ENCODE assay signal across 8 mouse cellular contexts in genomic region chr14:34673395-34674228, GRCm38 (mm10). TPM values are rescaled to one million over a fixed set of nuclear protein-coding genes. Genes with fewer than 3 reads are reported as not detected.
A peak's percentile ranks its signal among the peaks of the same experiment; 100 is the strongest.
DNase-seq lines count a peak whose midpoint lies in the region; ATAC-seq and TF ChIP-seq lines count a peak whose summit lies in the region.

TSS of gene Wapl (plus strand) at chr14:34673928.

- peak within 1 kb of the TSS; percentile 85 for H3K27ac ChIP-seq in MEL (ENCODE audit: control insufficient read depth, low read depth, low read length)
- H3K27ac ChIP-seq in cerebellum, adult 2 months (ENCODE audit: insufficient read depth, low read length), result peak within 1 kb of the TSS; percentile 78
- H3K27ac ChIP-seq in forebrain, postnatal 0 days (ENCODE audit: low read depth, low read length), result peak within 1 kb of the TSS; percentile 88
- H3K27ac ChIP-seq in lung, embryonic 15.5 days, result peak within 1 kb of the TSS; percentile 95

- H3K4me1 ChIP-seq in MEL (ENCODE audit: control insufficient read depth in 1 of 2, insufficient read depth in 2 of 2, low read length in 2 of 2), result peaks cover 24 to 25% of the 10 kb centered on the region in 2 experiments
- no peaks in the 10 kb centered on the region for H3K4me1 ChIP-seq in cerebellum, adult 2 months (ENCODE audit: control insufficient read depth, insufficient read depth, low read length)
- H3K4me1 ChIP-seq in forebrain, postnatal 0 days (ENCODE audit: insufficient read depth), result peaks cover 7% of the 10 kb centered on the region; the same call in 1 of the 2 replicates
- peaks cover 15% of the 10 kb centered on the region for H3K4me1 ChIP-seq in lung, embryonic 15.5 days

- no peaks in the 10 kb centered on the region for H3K27me3 ChIP-seq in MEL (ENCODE audit: control insufficient read depth in 1 of 2, insufficient read depth in 2 of 2, low read length in 2 of 2)
- no peaks in the 10 kb centered on the region for H3K27me3 ChIP-seq in cerebellum, adult 2 months (ENCODE audit: control insufficient read depth, insufficient read depth, low read length)
- H3K27me3 ChIP-seq in forebrain, postnatal 0 days (ENCODE audit: insufficient read depth, low read length), result no peaks in the 10 kb centered on the region
- no peaks in the 10 kb centered on the region for H3K27me3 ChIP-seq in lung, embryonic 15.5 days

- peak within 1 kb of the TSS; percentile 97 for H3K4me2 ChIP-seq in forebrain, postnatal 0 days (ENCODE audit: low read depth)
- peak within 1 kb of the TSS; percentile 75 for H3K4me2 ChIP-seq in lung, embryonic 15.5 days

- peak within 1 kb of the TSS; percentile 94 for H3K9ac ChIP-seq in MEL (ENCODE audit: control insufficient read depth, low read depth, low read length, poor library complexity, severe bottlenecking)
- peak within 1 kb of the TSS; percentile 87 for H3K9ac ChIP-seq in forebrain, postnatal 0 days
- peak within 1 kb of the TSS; percentile 98 for H3K9ac ChIP-seq in lung, embryonic 15.5 days

- DNase-seq in MEL (ENCODE audit: low read depth, low spot score), result peak; percentile 96
- DNase-seq in cerebellum, adult 2 months, result peak; percentile 97 to 98
- peak; percentile 97 for DNase-seq in forebrain, postnatal 0 days
- DNase-seq in heart, postnatal 4 days, result peak; percentile 96
- DNase-seq in layer of hippocampus, adult 8-10 months (ENCODE audit: low spot score in 2 of 2), result peak; percentile 95 to 97
- peak; percentile 95 for DNase-seq in ovary, adult 18-20 months (ENCODE audit: low spot score)
- peak; percentile 96 for DNase-seq in thymus, postnatal 0 days (ENCODE audit: low spot score)

- TF ChIP-seq POLR2A in MEL (IDR thresholded peaks at IDR 0.05; ENCODE audit: control insufficient read depth in 1 of 2, insufficient read depth in 1 of 2, low read depth in 1 of 2, low read length in 2 of 2, poor library complexity in 1 of 2), result peak; percentile 77 to 79
- peak; percentile 70 for TF ChIP-seq POLR2A in cerebellum, adult 2 months (IDR thresholded peaks at IDR 0.05; ENCODE audit: borderline replicate concordance, insufficient read depth, low read length)

- TF ChIP-seq EP300 in MEL (IDR thresholded peaks at IDR 0.05; ENCODE audit: low read depth in 1 of 2, low read length in 2 of 2), result no peak

- under 1% methylated on average over 82 of the region's 90 CpGs for WGBS in cerebellum, adult 2 months
- WGBS in forebrain, postnatal 0 days, result under 1% methylated on average over 64 of the region's 90 CpGs
- WGBS in lung, embryonic 15.5 days, result under 1% methylated on average over 71 of the region's 90 CpGs

- peak; percentile 100 for ATAC-seq in forebrain, postnatal 0 days
- peak; percentile 99 for ATAC-seq in lung, embryonic 15.5 days (ENCODE audit: borderline replicate concordance, extremely low read depth, low FRiP score, low TSS enrichment)

- peaks cover 36% of the 10 kb centered on the region for H3K79me2 ChIP-seq in MEL (ENCODE audit: control insufficient read depth, insufficient read depth, low read length, poor library complexity)

- H3K36me3 ChIP-seq in MEL (ENCODE audit: control insufficient read depth in 1 of 2, insufficient read depth in 2 of 2, low read length in 2 of 2), result peaks cover 17 to 46% of the 10 kb centered on the region in 2 experiments
- no peaks in the 10 kb centered on the region for H3K36me3 ChIP-seq in forebrain, postnatal 0 days (ENCODE audit: insufficient read depth)
- peaks cover 8% of the 10 kb centered on the region for H3K36me3 ChIP-seq in lung, embryonic 15.5 days

- 0 out of 6 replicates have a peak, but pooled peaks of 1 of the 3 experiments have one; percentile 2 for TF ChIP-seq CTCF in MEL (IDR thresholded peaks at IDR 0.05 in 2 of 3, conservative IDR thresholded peaks at IDR 0.05 in 1 of 3; ENCODE audit: control insufficient read depth in 1 of 3, insufficient read depth in 1 of 3, low read depth in 2 of 3, low read length in 3 of 3, poor library complexity in 1 of 3, severe bottlenecking in 1 of 3)
- TF ChIP-seq CTCF in cerebellum, adult 2 months (IDR thresholded peaks at IDR 0.05; ENCODE audit: borderline replicate concordance, insufficient read depth, low read depth, low read length), result no peak
- no peak for TF ChIP-seq CTCF in forebrain, postnatal 0 days (IDR thresholded peaks at IDR 0.05; ENCODE audit: low read depth)

- H3K9me3 ChIP-seq in MEL (replicated peaks; ENCODE audit: insufficient read depth, low read length), result no peaks in the 10 kb centered on the region
- H3K9me3 ChIP-seq in forebrain, postnatal 0 days (ENCODE audit: low read length), result no peaks in the 10 kb centered on the region
- H3K9me3 ChIP-seq in lung, embryonic 15.5 days, result no peaks in the 10 kb centered on the region

- TF ChIP-seq RAD21 in MEL (IDR thresholded peaks at IDR 0.05; ENCODE audit: low read depth, low read length), result no peak

- peak within 1 kb of the TSS; percentile 91 to 92 for H3K4me3 ChIP-seq in MEL (ENCODE audit: control insufficient read depth in 1 of 2, insufficient read depth in 1 of 2, low read depth in 2 of 2, low read length in 2 of 2)
- peak within 1 kb of the TSS; percentile 81 for H3K4me3 ChIP-seq in cerebellum, adult 2 months (replicated peaks; ENCODE audit: insufficient read depth, low read depth, low read length)
- H3K4me3 ChIP-seq in forebrain, postnatal 0 days (ENCODE audit: low read depth, low read length), result peak within 1 kb of the TSS; percentile 99
- H3K4me3 ChIP-seq in lung, embryonic 15.5 days, result peak within 1 kb of the TSS; percentile 97

TF ChIP-seq in MEL, 35 proteins besides CTCF, POLR2A, EP300 and RAD21 (continues in another document):
- TF ChIP-seq MAX (IDR thresholded peaks at IDR 0.05; ENCODE audit: low read length) (peak; percentile 84), TBP (IDR thresholded peaks at IDR 0.05; ENCODE audit: low read depth, low read length) (peak; percentile 58), ETS1 (IDR thresholded peaks at IDR 0.05; ENCODE audit: low read depth, low read length) (no peak; the same call in 1 of the 2 replicates), UBTF (IDR thresholded peaks at IDR 0.05; ENCODE audit: borderline replicate concordance, insufficient read depth, low read depth, low read length) (no peak), USF1 (IDR thresholded peaks at IDR 0.05; ENCODE audit: low read depth, low read length) (peak; percentile 63; the same call in 1 of the 2 replicates), MYC (IDR thresholded peaks at IDR 0.05; ENCODE audit: low read depth, low read length) (peak; percentile 46; the same call in 1 of the 2 replicates), TCF12 (IDR thresholded peaks at IDR 0.05; ENCODE audit: low read depth, low read length) (peak; percentile 62; the same call in 1 of the 2 replicates), NRF1 (IDR thresholded peaks at IDR 0.05; ENCODE audit: insufficient read depth, low read depth, low read length, poor library complexity, severe bottlenecking) (peak; percentile 92), HCFC1 (IDR thresholded peaks at IDR 0.05; ENCODE audit: low read depth, low read length) (peak; percentile 100), CHD2 (IDR thresholded peaks at IDR 0.05; ENCODE audit: low read length) (peak; percentile 65), MAZ (IDR thresholded peaks at IDR 0.05; ENCODE audit: low read depth, low read length) (peak; percentile 78; the same call in 1 of the 2 replicates), BHLHE40 (IDR thresholded peaks at IDR 0.05; ENCODE audit: borderline replicate concordance, low read depth, low read length) (peak; percentile 59), ELF1 (IDR thresholded peaks at IDR 0.05; ENCODE audit: low read depth, low read length) (peak; percentile 80), GABPA (IDR thresholded peaks at IDR 0.05; ENCODE audit: low read depth, low read length) (no peak), ZKSCAN1 (IDR thresholded peaks at IDR 0.05; ENCODE audit: low read depth, low read length) (no peak), CHD1 (IDR thresholded peaks at IDR 0.05; ENCODE audit: low read depth, low read length) (no peak), POLR2AphosphoS5 (IDR thresholded peaks at IDR 0.05; ENCODE audit: borderline replicate concordance, low read depth, low read length) (no peak), GATA1 (IDR thresholded peaks at IDR 0.05; ENCODE audit: low read depth, low read length) (no peak), ZC3H11A (IDR thresholded peaks at IDR 0.05; ENCODE audit: low read depth, low read length) (0 out of 2 replicates have a peak, but pooled peaks have one; percentile 14), E2F4 (IDR thresholded peaks at IDR 0.05; ENCODE audit: borderline replicate concordance, low read depth, low read length) (peak; percentile 71; the same call in 1 of the 2 replicates), MEF2A (IDR thresholded peaks at IDR 0.05; ENCODE audit: extremely low read depth, insufficient replicate concordance, low read depth, low read length, poor library complexity, severe bottlenecking) (no peak), MAFK (IDR thresholded peaks at IDR 0.05; ENCODE audit: borderline replicate concordance, low read depth, low read length) (no peak), NELFE (IDR thresholded peaks at IDR 0.05; ENCODE audit: low read depth, low read length) (peak; percentile 81), POLR2AphosphoS2 (IDR thresholded peaks at IDR 0.05; ENCODE audit: low read length) (peak; percentile 54; the same call in 1 of the 2 replicates), ZNF384 (IDR thresholded peaks at IDR 0.05; ENCODE audit: low read depth, low read length) (no peak), MXI1 (IDR thresholded peaks at IDR 0.05; ENCODE audit: low read depth, low read length) (peak; percentile 40; the same call in 1 of the 2 replicates), ZMIZ1 (IDR thresholded peaks at IDR 0.05; ENCODE audit: low read depth, low read length) (peak; percentile 52), KAT2A (conservative IDR thresholded peaks at IDR 0.05; ENCODE audit: low read depth, low read length) (peak; percentile 96), JUND (IDR thresholded peaks at IDR 0.05; ENCODE audit: low read depth, low read length) (no peak), SIN3A (IDR thresholded peaks at IDR 0.05; ENCODE audit: low read length) (peak; percentile 92)

RNA-seq across cellular contexts. Expression of gene Wapl, which starts in this region (rescaled TPM):
- 100 and 111 TPM in 2 replicates for total RNA-seq in MEL (2012; rRNA removed)
- polyA plus RNA-seq in MEL (2012; ENCODE audit: insufficient read depth in 1 of 2, insufficient read length in 2 of 2, low read depth in 1 of 2, low replicate concordance in 2 of 2, missing spikeins in 1 of 2), result 100 to 1,000 TPM in 1 of 2 experiments, 10 to 100 TPM in 1; 80.4 to 221 TPM
- polyA plus RNA-seq in cerebellum, adult 2 months (2012; rRNA removed), result 21.4 and 22.4 TPM in 2 replicates
- 30.2 and 36.1 TPM in 2 replicates for total RNA-seq in forebrain, postnatal 0 days (2014; rRNA removed)
- polyA plus RNA-seq in forebrain, postnatal 0 days (2015; fragmentation: Nextera tagmentation; extraction: Ambion mirVana), result 9.3 and 12.1 TPM in 2 replicates
- 10 to 100 TPM; 46.0 to 46.5 TPM for total RNA-seq in heart, postnatal 4 days (2021)
- 10 to 100 TPM; 51.3 to 62.1 (median 56.0) TPM for total RNA-seq in layer of hippocampus, adult 8-10 months (2022)
- polyA plus RNA-seq in lung, embryonic 15.5 days (2015; fragmentation: Nextera tagmentation; extraction: Ambion mirVana), result 24.8 and 25.7 TPM in 2 replicates
- polyA plus RNA-seq in thymus, postnatal 0 days (2015; fragmentation: Nextera tagmentation; extraction: Ambion mirVana), result 38.3 and 49.7 TPM in 2 replicates

Comparison
In these comparisons a context has a peak if more than half of its experiments do, and no peak if none do; other contexts are left out.
1. Peak in every context shown above with its lines: DNase-seq, ATAC-seq, H3K4me3 ChIP-seq and H3K27ac ChIP-seq.